In genomic region chr2:32181364-32181763, GRCm38 (mm10) we compare ENCODE assay signal across 15 mouse cellular contexts. TPM values are rescaled to one million over a fixed set of nuclear protein-coding genes. Genes with fewer than 3 reads are reported as not detected.
DNase-seq lines count a peak whose midpoint lies in the region; ATAC-seq lines count a peak whose summit lies in the region.
"Had no signal": no experiment of that assay in that cellular context is flagged by ENCODE, and none has a peak within 500 bp of the region (broad histone marks: within the 10 kb centered on the region; RNA-seq: fewer than 3 reads in every experiment).

No protein-coding gene starts in this region.

- WGBS in heart, embryonic 14.5 days: 81% methylated on average over 5 of the region's 5 CpGs
- 78% methylated on average over 5 of the region's 5 CpGs for WGBS in midbrain, embryonic 12.5 days
- whole genome bisulfite sequencing in midbrain, embryonic 11.5 days: 82% methylated on average over 5 of the region's 5 CpGs

- no peak overlapping the region for H3K4me3 ChIP-seq in heart, embryonic 14.5 days (ENCODE audit: control insufficient read depth in 1 of 2, insufficient read depth in 1 of 2, low read depth in 1 of 2, low read length in 2 of 2)
- no peak overlapping the region for H3K4me3 ChIP-seq in midbrain, embryonic 12.5 days
- no peak overlapping the region for H3K4me3 ChIP-seq in midbrain, embryonic 11.5 days (ENCODE audit: low read depth, low read length)
- H3K4me3 ChIP-seq: embryonic facial prominence, embryonic 15.5 days; lung, embryonic 15.5 days had no signal

- no peak overlapping the region for H3K4me2 ChIP-seq in heart, embryonic 14.5 days (ENCODE audit: low read length)
- no peak overlapping the region for H3K4me2 ChIP-seq in midbrain, embryonic 12.5 days (replicated peaks)
- no peak overlapping the region for H3K4me2 ChIP-seq in midbrain, embryonic 11.5 days
- H3K4me2 ChIP-seq: embryonic facial prominence, embryonic 15.5 days; lung, embryonic 15.5 days had no signal

- peaks cover 40 to 71% of the 10 kb centered on the region in 2 experiments for H3K4me1 ChIP-seq in heart, embryonic 14.5 days (ENCODE audit: control insufficient read depth in 2 of 2, insufficient read depth in 2 of 2, low read length in 2 of 2)
- peaks cover 37% of the 10 kb centered on the region for H3K4me1 ChIP-seq in midbrain, embryonic 12.5 days
- peaks cover 16% of the 10 kb centered on the region for H3K4me1 ChIP-seq in midbrain, embryonic 11.5 days (ENCODE audit: control insufficient read depth, insufficient read depth, low read length)

- no peak overlapping the region; a peak in 1 of 4 replicates for H3K27ac ChIP-seq in heart, embryonic 14.5 days (replicated peaks in 1 of 2; ENCODE audit: control insufficient read depth in 1 of 2, insufficient read depth in 1 of 2, low read depth in 2 of 2, low read length in 2 of 2)
- 0 out of 2 replicates have a peak overlapping the region, but pooled peaks have one; percentile 4 for H3K27ac ChIP-seq in midbrain, embryonic 12.5 days (replicated peaks)
- H3K27ac ChIP-seq in midbrain, embryonic 11.5 days (ENCODE audit: low read depth, low read length): no peak overlapping the region
- H3K27ac ChIP-seq: embryonic facial prominence, embryonic 15.5 days had no signal

- H3K9me3 ChIP-seq in heart, embryonic 14.5 days (ENCODE audit: control insufficient read depth, low read length): no peaks in the 10 kb centered on the region
- no peaks in the 10 kb centered on the region for H3K9me3 ChIP-seq in midbrain, embryonic 12.5 days
- no peaks in the 10 kb centered on the region for H3K9me3 ChIP-seq in midbrain, embryonic 11.5 days (ENCODE audit: control insufficient read depth, low read length)
- H3K9me3 ChIP-seq: embryonic facial prominence, embryonic 15.5 days; lung, embryonic 15.5 days had no signal

- peak overlapping the region; percentile 16; the same call in 1 of the 2 replicates for H3K9ac ChIP-seq in heart, embryonic 14.5 days (ENCODE audit: low read length)
- no peak overlapping the region for H3K9ac ChIP-seq in midbrain, embryonic 12.5 days (replicated peaks)
- no peak overlapping the region for H3K9ac ChIP-seq in midbrain, embryonic 11.5 days (ENCODE audit: low read length)
- H3K9ac ChIP-seq: embryonic facial prominence, embryonic 15.5 days; lung, embryonic 15.5 days had no signal

- DNase-seq in heart, postnatal 4 days: no peak
- no peak for DNase-seq in midbrain, embryonic 11.5 days (ENCODE audit: low spot score, missing footprints)
- peak; percentile 83 for DNase-seq in fat pad, adult 2 months (ENCODE audit: extremely low read depth, low read depth, low spot score)
- peak; percentile 88 for DNase-seq in thymus, postnatal 0 days (ENCODE audit: low spot score)
- DNase-seq in right cerebral cortex, adult 18-20 months: no peak
- no peak for DNase-seq in urinary bladder, postnatal 36 days (ENCODE audit: low spot score in 2 of 2)
- DNase-seq: adrenal gland, postnatal 36 days; cerebellum, postnatal 25 days; heart, adult 11 months; kidney, postnatal 4 days; liver had no signal

- H3K36me3 ChIP-seq in heart, embryonic 14.5 days (ENCODE audit: control insufficient read depth, insufficient read depth, low read length): peaks cover 36% of the 10 kb centered on the region
- H3K36me3 ChIP-seq in midbrain, embryonic 12.5 days: peaks cover 37% of the 10 kb centered on the region
- H3K36me3 ChIP-seq in midbrain, embryonic 11.5 days (ENCODE audit: control insufficient read depth, insufficient read depth, low read length): peaks cover 4% of the 10 kb centered on the region; the same call in 1 of the 2 replicates

- ATAC-seq in heart, embryonic 14.5 days (ENCODE audit: insufficient number of reproducible peaks, insufficient read depth, low FRiP score, low read depth): no peak
- no peak for ATAC-seq in midbrain, embryonic 12.5 days (ENCODE audit: low FRiP score, low read depth)
- ATAC-seq in midbrain, embryonic 11.5 days (ENCODE audit: low FRiP score): no peak

- no peaks in the 10 kb centered on the region for H3K27me3 ChIP-seq in heart, embryonic 14.5 days (ENCODE audit: control insufficient read depth, insufficient read depth, low read length)
- H3K27me3 ChIP-seq in midbrain, embryonic 12.5 days: no peaks in the 10 kb centered on the region
- H3K27me3 ChIP-seq in midbrain, embryonic 11.5 days (ENCODE audit: control insufficient read depth, insufficient read depth, low read length): no peaks in the 10 kb centered on the region
- H3K27me3 ChIP-seq: embryonic facial prominence, embryonic 15.5 days; lung, embryonic 15.5 days had no signal

RNA-seq across cellular contexts. Expression of gene Prrc2b, which starts 30.5 kb away (rescaled TPM):
- polyA plus RNA-seq in heart, embryonic 14.5 days (2014; fragmentation: Nextera tagmentation; extraction: Ambion mirVana): 35.8 and 41.8 TPM in 2 replicates
- total RNA-seq in heart, postnatal 4 days (2021): 100 to 1,000 TPM; 138 to 145 TPM
- 99.1 and 121 TPM in 2 replicates for polyA plus RNA-seq in midbrain, embryonic 12.5 days (2016; fragmentation: Nextera tagmentation; extraction: Ambion mirVana)
- 52.6 and 64.1 TPM in 2 replicates for polyA plus RNA-seq in midbrain, embryonic 11.5 days (2014; fragmentation: Nextera tagmentation; extraction: Ambion mirVana)
- 22.5 and 33.6 TPM in 2 replicates for polyA plus RNA-seq in thymus, postnatal 0 days (2015; fragmentation: Nextera tagmentation; extraction: Ambion mirVana)

RNA-seq across cellular contexts. Expression of gene Pomt1, which starts 55.0 kb away (rescaled TPM):
- 15.9 and 17.3 TPM in 2 replicates for polyA plus RNA-seq in heart, embryonic 14.5 days (2014; fragmentation: Nextera tagmentation; extraction: Ambion mirVana)
- 10 to 100 TPM; 18.0 to 19.1 TPM for total RNA-seq in heart, postnatal 4 days (2021)
- 28.5 and 31.4 TPM in 2 replicates for polyA plus RNA-seq in midbrain, embryonic 12.5 days (2016; fragmentation: Nextera tagmentation; extraction: Ambion mirVana)
- 16.4 and 22.0 TPM in 2 replicates for polyA plus RNA-seq in midbrain, embryonic 11.5 days (2014; fragmentation: Nextera tagmentation; extraction: Ambion mirVana)
- 13.2 and 15.6 TPM in 2 replicates for polyA plus RNA-seq in thymus, postnatal 0 days (2015; fragmentation: Nextera tagmentation; extraction: Ambion mirVana)

Comparison
In these comparisons a context has a peak if more than half of its experiments do, and no peak if none do; other contexts are left out.
1. DNase-seq: peak in fat pad, adult 2 months (single experiment) and thymus, postnatal 0 days (single experiment); none in heart, postnatal 4 days (single experiment), midbrain, embryonic 11.5 days (single experiment), right cerebral cortex, adult 18-20 months (single experiment) and urinary bladder, postnatal 36 days (0 of 2).